Mouse (Mus musculus) C2C12 (cell line): ENCODE measurements around the gene Impdh2. TPM values are rescaled to one million over a fixed set of nuclear protein-coding genes. Genes with fewer than 3 reads are reported as not detected.
A peak's percentile ranks its signal among the peaks of the same experiment; 100 is the strongest.

Source experiments
- H3K27me3 ChIP-seq: one replicate; pipeline ENCODE4 v1.6.1; 2011; ENCODE audit not compliant: control insufficient read depth, insufficient read depth, insufficient read length
- H3K36me3 ChIP-seq: one replicate; pipeline ENCODE4 v1.6.1; 2011; ENCODE audit not compliant: control insufficient read depth, insufficient read depth
- H3K4me3 ChIP-seq: one replicate; pipeline ENCODE4 v1.5.1; 2011; ENCODE audit warnings: mild to moderate bottlenecking, control low read depth; ENCODE audit not compliant: poor library complexity, insufficient read depth, severe bottlenecking
- H3K79me2 ChIP-seq: one replicate; pipeline ENCODE4 v1.6.1; 2011; ENCODE audit not compliant: control insufficient read depth, insufficient read depth
- H3K79me3 ChIP-seq: one replicate; pipeline ENCODE4 v1.6.1; 2011; ENCODE audit warnings: low read depth, control low read depth
- H3ac ChIP-seq: one replicate; pipeline ENCODE3; 2011; ENCODE audit warnings: low read depth; ENCODE audit not compliant: control insufficient read depth, insufficient read length
- CEBPB ChIP-seq: IDR thresholded peaks from one replicate; pipeline ENCODE4 v1.6.1; 2011; ENCODE audit warnings: low read depth, mild to moderate bottlenecking, control low read depth, moderate library complexity
- CTCF ChIP-seq: IDR thresholded peaks from one replicate; pipeline ENCODE4 v1.5.1; 2011; ENCODE audit not compliant: control insufficient read depth, insufficient read depth, insufficient read length
- FOSL1 ChIP-seq: IDR thresholded peaks from one replicate; pipeline ENCODE4 v1.8.0; 2011; ENCODE audit warnings: mild to moderate bottlenecking, low read length; ENCODE audit not compliant: poor library complexity, insufficient read depth, severe bottlenecking
- MAX ChIP-seq: IDR thresholded peaks from one replicate; pipeline ENCODE4 v1.6.1; 2011; ENCODE audit warnings: mild to moderate bottlenecking, control low read depth
- MYOD1 ChIP-seq: IDR thresholded peaks from one replicate; pipeline ENCODE4 v1.6.1; 2011; ENCODE audit warnings: low read depth; ENCODE audit not compliant: control insufficient read depth, insufficient read length
- MYOG ChIP-seq: IDR thresholded peaks from one replicate; pipeline ENCODE4 v1.6.1; 2011; ENCODE audit not compliant: control insufficient read depth, insufficient read length; ENCODE audit errors: extremely low read depth
- USF1 ChIP-seq: IDR thresholded peaks from one replicate; pipeline ENCODE4 v1.6.1; 2011; ENCODE audit warnings: low read depth, mild to moderate bottlenecking, control low read depth, moderate library complexity
- polyA plus RNA-seq: library from polyadenylated mRNA; unstranded; fragments of >200 nt; fragmentation: generic; extraction: Trizol; gene quantifications from one replicate; pipeline ENCODE4 v1.2.1, GENCODE M21; 2012; ENCODE audit warnings: missing spikeins

Gene Impdh2
- polyA plus RNA-seq, 1 experiment: 332 TPM

GRCm38 (mm10) chr9:108546875-108547274, 13.2 kb upstream of the Impdh2 start:
- Histone ChIP-seq H3ac (no peak overlapping the region), H3K36me3 (peaks cover 91% of the 10 kb centered on the region), H3K27me3 (no peaks in the 10 kb centered on the region), H3K79me3 (peaks cover 30% of the 10 kb centered on the region), H3K79me2 (peaks cover 34% of the 10 kb centered on the region), H3K4me3 (no peak overlapping the region)
- TF ChIP-seq FOSL1: no peak
- TF ChIP-seq USF1: no peak
- TF ChIP-seq MAX: no peak
- TF ChIP-seq MYOD1: no peak
- TF ChIP-seq MYOG: no peak
- TF ChIP-seq CEBPB: no peak
- no peak for TF ChIP-seq CTCF

DNA sequence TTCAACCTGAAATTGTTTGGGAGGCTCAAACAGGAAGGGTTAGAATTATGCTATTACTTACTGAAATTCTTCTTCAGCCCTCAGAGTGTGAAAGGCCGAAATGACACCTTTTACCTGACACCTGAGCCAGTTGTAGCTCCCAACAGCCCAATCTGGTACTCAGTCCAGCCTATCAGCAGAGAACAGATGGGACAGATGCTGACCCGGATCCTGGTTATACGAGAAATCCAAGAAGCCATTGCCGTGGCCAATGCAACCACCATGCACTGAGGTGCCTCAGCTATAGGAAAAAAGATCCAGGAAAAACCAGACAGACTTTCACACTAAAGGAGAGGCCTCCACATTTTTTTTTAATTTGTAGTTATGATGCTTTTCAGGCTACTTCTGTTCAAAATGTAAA, 917 bp upstream of the Impdh2 start:
- Histone ChIP-seq H3K36me3 (peaks cover 77% of the 10 kb centered on the region), H3K79me3 (peaks cover 19% of the 10 kb centered on the region), H3ac (no peak overlapping the region), H3K27me3 (no peaks in the 10 kb centered on the region), H3K79me2 (peaks cover 26% of the 10 kb centered on the region), H3K4me3 (no peak overlapping the region)
- TF ChIP-seq MYOG (no peak), MYOD1 (no peak), USF1 (no peak), CEBPB (no peak), FOSL1 (no peak), MAX (no peak), CTCF (no peak)

DNA sequence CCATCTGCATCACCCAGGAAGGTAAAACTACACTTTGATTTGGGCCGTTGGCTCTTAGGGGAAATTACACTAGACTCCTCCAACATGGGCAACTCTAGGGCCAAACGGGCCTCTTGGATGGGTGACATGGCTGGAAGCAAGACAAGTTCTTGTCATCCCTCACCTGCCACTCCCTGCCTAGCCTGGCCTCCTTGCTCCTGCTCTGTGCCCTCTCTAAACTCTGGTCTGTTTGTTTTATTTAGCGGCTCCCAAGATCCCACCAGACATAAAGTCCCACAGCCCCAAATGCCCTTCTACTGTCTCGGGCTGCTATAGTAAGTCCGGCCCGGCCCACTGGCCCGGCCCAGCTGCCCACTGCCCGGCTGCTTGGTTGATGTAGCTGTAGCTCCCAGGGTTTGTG, 3.6 kb downstream of the Impdh2 start:
- no peaks in the 10 kb centered on the region for H3K27me3 ChIP-seq
- H3K36me3 ChIP-seq: peaks cover 52% of the 10 kb centered on the region
- H3K79me2 ChIP-seq: peaks cover 35% of the 10 kb centered on the region
- TF ChIP-seq CEBPB: no peak
- TF ChIP-seq MYOD1: no peak
- no peak for TF ChIP-seq CTCF
- TF ChIP-seq MYOG: no peak
- no peak for TF ChIP-seq FOSL1
- TF ChIP-seq USF1: no peak
- no peak for TF ChIP-seq MAX
- no peak overlapping the region for H3ac ChIP-seq
- peaks cover 24% of the 10 kb centered on the region for H3K79me3 ChIP-seq
- H3K4me3 ChIP-seq: no peak overlapping the region

- Histone ChIP-seq H3ac (no peak overlapping the region), H3K36me3 (peaks cover 48% of the 10 kb centered on the region), H3K79me2 (peaks cover 37% of the 10 kb centered on the region), H3K27me3 (no peaks in the 10 kb centered on the region), H3K4me3 (no peak overlapping the region), H3K79me3 (peaks cover 24% of the 10 kb centered on the region)
- TF ChIP-seq CEBPB (no peak), USF1 (no peak), FOSL1 (no peak), MYOD1 (no peak), CTCF (no peak), MAX (no peak), MYOG (no peak)
Observed at GRCm38 (mm10) chr9:108564131-108564530, 4.0 kb downstream of the Impdh2 start.

DNA sequence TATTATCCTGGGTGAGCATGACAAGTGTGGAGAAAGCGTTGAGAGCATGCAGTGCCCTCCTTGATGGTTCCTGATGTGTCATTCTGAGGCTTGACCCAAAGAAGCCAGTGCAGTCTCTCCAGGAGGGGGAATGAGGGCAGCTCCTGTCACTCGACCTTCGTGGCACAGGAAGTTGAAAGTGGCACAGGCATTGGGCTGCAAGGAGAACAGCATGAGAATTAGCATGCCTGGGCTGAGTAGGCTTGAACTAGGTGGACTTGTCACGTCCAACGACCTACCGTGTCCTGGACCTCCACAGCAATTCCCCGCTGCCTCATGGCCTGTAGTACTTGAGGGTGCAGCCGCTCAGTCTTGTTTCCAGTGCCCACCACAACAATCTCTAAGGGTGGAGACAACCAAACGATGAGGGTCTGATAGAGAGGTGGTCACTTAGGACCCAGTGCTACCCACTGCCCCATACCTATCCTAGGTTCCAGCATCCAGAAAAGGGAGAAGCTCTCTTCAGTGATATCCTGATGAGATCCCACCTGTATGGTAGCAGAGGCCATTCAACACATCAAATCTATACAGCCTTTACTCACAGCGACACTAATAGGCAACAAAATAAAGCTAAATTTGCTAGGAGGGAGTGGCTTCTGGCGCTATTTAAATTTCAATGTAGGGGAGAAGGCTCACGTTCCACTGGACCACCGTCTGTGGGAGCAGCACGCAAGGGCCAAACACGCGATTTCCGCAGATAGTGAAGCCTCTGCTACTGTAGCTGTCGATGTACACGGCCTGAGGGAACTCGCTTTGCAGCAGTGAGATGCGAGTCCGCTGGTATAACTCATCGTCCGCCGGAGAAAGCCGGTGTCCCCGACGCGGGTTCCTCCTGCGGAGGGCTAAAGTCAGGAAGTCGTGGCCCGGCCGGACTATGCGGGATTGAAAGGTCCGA, 6.1 kb downstream of the Impdh2 start:
- H3K79me2 ChIP-seq: peaks cover 28% of the 10 kb centered on the region
- H3ac ChIP-seq: peak overlapping the region; percentile 69
- H3K36me3 ChIP-seq: peaks cover 41% of the 10 kb centered on the region
- H3K4me3 ChIP-seq: peak overlapping the region; percentile 41
- H3K27me3 ChIP-seq: no peaks in the 10 kb centered on the region
- TF ChIP-seq MYOD1: no peak
- no peak for TF ChIP-seq MAX
- TF ChIP-seq CTCF: no peak
- no peak for TF ChIP-seq CEBPB
- TF ChIP-seq USF1: no peak
- no peak for TF ChIP-seq MYOG
- no peak for TF ChIP-seq FOSL1
- H3K79me3 ChIP-seq: peaks cover 18% of the 10 kb centered on the region
